Mouse (Mus musculus) CD8-positive naive resting alpha-beta T cell, adult 2 months (primary cell): Measurements from ENCODE around the gene Fras1.

Experiments
- DNase-seq, 2 experiments: peaks; one replicate each; pipeline ENCODE4 v3.0.0; 2022; ENCODE audit warnings: low read depth in 2 of 2, low spot score in 2 of 2

Gene Fras1

GRCm38 (mm10) chr5:96402555-96402954, 28.8 kb downstream of the Fras1 start:
- DNase-seq: no peak

GRCm38 (mm10) chr5:96405139-96405842, 31.5 kb downstream of the Fras1 start:
- DNase-seq: no peak

- DNase-seq: no peak
These were observed 34.5 kb downstream of the Fras1 start for GRCm38 (mm10) chr5:96408291-96408690.

- no peak for DNase-seq
These were observed 39.1 kb downstream of the Fras1 start for GRCm38 (mm10) chr5:96412754-96413394.

- no peak for DNase-seq
These were observed 43.4 kb downstream of the Fras1 start for GRCm38 (mm10) chr5:96417121-96417520.

- no peak for DNase-seq
These were observed 47.8 kb downstream of the Fras1 start for GRCm38 (mm10) chr5:96421550-96421949.

- DNase-seq: no peak
These were observed 49.0 kb downstream of the Fras1 start for GRCm38 (mm10) chr5:96422716-96423115.

- no peak for DNase-seq
These were observed 51.6 kb downstream of the Fras1 start for GRCm38 (mm10) chr5:96425391-96425790.

GRCm38 (mm10) chr5:96429532-96430141, 55.9 kb downstream of the Fras1 start:
- DNase-seq: no peak

GRCm38 (mm10) chr5:96437870-96438269, 64.1 kb downstream of the Fras1 start:
- DNase-seq: no peak

GRCm38 (mm10) chr5:96439811-96440210, 66.1 kb downstream of the Fras1 start:
- no peak for DNase-seq

- no peak for DNase-seq
These were observed 73.7 kb downstream of the Fras1 start for GRCm38 (mm10) chr5:96447460-96447859.

GRCm38 (mm10) chr5:96452027-96452426, 78.3 kb downstream of the Fras1 start:
- no peak for DNase-seq

- no peak for DNase-seq
These were observed 79.6 kb downstream of the Fras1 start for GRCm38 (mm10) chr5:96453386-96453785.

- no peak for DNase-seq
These were observed 80.7 kb downstream of the Fras1 start for GRCm38 (mm10) chr5:96454422-96454821.

- no peak for DNase-seq
These were observed 81.5 kb downstream of the Fras1 start for GRCm38 (mm10) chr5:96455241-96455640.

GRCm38 (mm10) chr5:96457436-96457958, 83.7 kb downstream of the Fras1 start:
- no peak for DNase-seq

GRCm38 (mm10) chr5:96459605-96460004, 85.8 kb downstream of the Fras1 start:
- DNase-seq: no peak

GRCm38 (mm10) chr5:96462197-96462596, 88.4 kb downstream of the Fras1 start:
- no peak for DNase-seq

- DNase-seq: no peak
These were observed 92.7 kb downstream of the Fras1 start for GRCm38 (mm10) chr5:96466461-96466860.

- DNase-seq: no peak
These were observed 98.2 kb downstream of the Fras1 start for GRCm38 (mm10) chr5:96471995-96472394.

- no peak for DNase-seq
These were observed 101.7 kb downstream of the Fras1 start for GRCm38 (mm10) chr5:96475488-96475887.
